Mouse (Mus musculus): ENCODE measurements around the gene Glrx. TPM values are rescaled to one million over a fixed set of nuclear protein-coding genes. Genes with fewer than 3 reads are reported as not detected.
A peak's percentile ranks its signal among the peaks of the same experiment; 100 is the strongest.

Gene Glrx
- total and polyA plus RNA-seq, 2 experiments from 2014 or later, result 66.3 to 69.3 TPM

- Histone ChIP-seq H3K9ac (replicated peaks; ENCODE audit: low read length, poor library complexity, severe bottlenecking) (no peak overlapping the region), H3K9me3 (ENCODE audit: low read length) (no peaks in the 10 kb centered on the region), H3K4me3 (ENCODE audit: low read depth, low read length) (no peak overlapping the region), H3K27ac (ENCODE audit: low read depth, low read length) (no peak overlapping the region), H3K4me1 (ENCODE audit: insufficient read depth, low read length) (no peaks in the 10 kb centered on the region), H3K4me2 (ENCODE audit: low read depth, low read length, poor library complexity, severe bottlenecking) (no peak overlapping the region), H3K36me3 (ENCODE audit: insufficient read depth, low read length) (no peaks in the 10 kb centered on the region), H3K27me3 (ENCODE audit: insufficient read depth, low read length) (no peaks in the 10 kb centered on the region)
- no peak for TF ChIP-seq CTCF (IDR thresholded peaks at IDR 0.05)
- 0 out of 2 replicates have a peak, but pooled peaks have one; percentile 16 for ATAC-seq (ENCODE audit: low FRiP score)
- DNase-seq (ENCODE audit: low spot score), result no peak
- 90% methylated on average over 6 of the region's 6 CpGs for WGBS
These were observed 8.0 kb upstream of the Glrx start for GRCm38 (mm10) chr13:75831710-75832109.

- Histone ChIP-seq H3K9ac (replicated peaks; ENCODE audit: low read length, poor library complexity, severe bottlenecking) (no peak overlapping the region), H3K4me2 (ENCODE audit: low read depth, low read length, poor library complexity, severe bottlenecking) (no peak overlapping the region), H3K9me3 (ENCODE audit: low read length) (no peaks in the 10 kb centered on the region), H3K4me3 (ENCODE audit: low read depth, low read length) (no peak overlapping the region), H3K4me1 (ENCODE audit: insufficient read depth, low read length) (no peaks in the 10 kb centered on the region), H3K27ac (ENCODE audit: low read depth, low read length) (no peak overlapping the region), H3K36me3 (ENCODE audit: insufficient read depth, low read length) (no peaks in the 10 kb centered on the region), H3K27me3 (ENCODE audit: insufficient read depth, low read length) (no peaks in the 10 kb centered on the region)
- ATAC-seq (ENCODE audit: low FRiP score) (no peak), DNase-seq (ENCODE audit: low spot score) (no peak)
- no peak for TF ChIP-seq CTCF (IDR thresholded peaks at IDR 0.05)
These were observed 7.0 kb upstream of the Glrx start for GRCm38 (mm10) chr13:75832697-75833096.

- H3K27ac ChIP-seq (ENCODE audit: low read depth, low read length), result no peak overlapping the region
- H3K4me1 ChIP-seq (ENCODE audit: insufficient read depth, low read length), result no peaks in the 10 kb centered on the region
- H3K4me3 ChIP-seq (ENCODE audit: low read depth, low read length), result no peak overlapping the region
- ATAC-seq (ENCODE audit: low FRiP score), result no peak
- no peak overlapping the region for H3K4me2 ChIP-seq (ENCODE audit: low read depth, low read length, poor library complexity, severe bottlenecking)
- H3K27me3 ChIP-seq (ENCODE audit: insufficient read depth, low read length), result no peaks in the 10 kb centered on the region
- H3K36me3 ChIP-seq (ENCODE audit: insufficient read depth, low read length), result no peaks in the 10 kb centered on the region
- peak; percentile 68 for DNase-seq (ENCODE audit: low spot score)
- no peaks in the 10 kb centered on the region for H3K9me3 ChIP-seq (ENCODE audit: low read length)
- no peak overlapping the region for H3K9ac ChIP-seq (replicated peaks; ENCODE audit: low read length, poor library complexity, severe bottlenecking)
- no peak for TF ChIP-seq CTCF (IDR thresholded peaks at IDR 0.05)
These were observed 6.2 kb upstream of the Glrx start for GRCm38 (mm10) chr13:75833499-75833898.

GRCm38 (mm10) chr13:75835461-75835860 lies 4.2 kb upstream of the Glrx start:
- Histone ChIP-seq H3K9me3 (ENCODE audit: low read length) (no peaks in the 10 kb centered on the region), H3K27me3 (ENCODE audit: insufficient read depth, low read length) (no peaks in the 10 kb centered on the region), H3K4me3 (ENCODE audit: low read depth, low read length) (no peak overlapping the region), H3K4me1 (ENCODE audit: insufficient read depth, low read length) (0 out of 2 replicates have a peak, but pooled peaks cover 3% of the 10 kb centered on the region), H3K4me2 (ENCODE audit: low read depth, low read length, poor library complexity, severe bottlenecking) (no peak overlapping the region), H3K27ac (ENCODE audit: low read depth, low read length) (no peak overlapping the region), H3K36me3 (ENCODE audit: insufficient read depth, low read length) (no peaks in the 10 kb centered on the region), H3K9ac (replicated peaks; ENCODE audit: low read length, poor library complexity, severe bottlenecking) (no peak overlapping the region)
- no peak for TF ChIP-seq CTCF (IDR thresholded peaks at IDR 0.05)
- DNase-seq (ENCODE audit: low spot score) (no peak), ATAC-seq (ENCODE audit: low FRiP score) (no peak)
- 65% methylated on average over 2 of the region's 2 CpGs for WGBS

GRCm38 (mm10) chr13:75838506-75838905 lies 1.2 kb upstream of the Glrx start:
- no peak overlapping the region for H3K27ac ChIP-seq (ENCODE audit: low read depth, low read length)
- H3K27me3 ChIP-seq (ENCODE audit: insufficient read depth, low read length), result no peaks in the 10 kb centered on the region
- DNase-seq (ENCODE audit: low spot score) (no peak), ATAC-seq (ENCODE audit: low FRiP score) (no peak)
- no peak overlapping the region for H3K4me2 ChIP-seq (ENCODE audit: low read depth, low read length, poor library complexity, severe bottlenecking)
- no peak overlapping the region for H3K4me3 ChIP-seq (ENCODE audit: low read depth, low read length)
- no peak overlapping the region for H3K9ac ChIP-seq (replicated peaks; ENCODE audit: low read length, poor library complexity, severe bottlenecking)
- H3K9me3 ChIP-seq (ENCODE audit: low read length), result no peaks in the 10 kb centered on the region
- no peaks in the 10 kb centered on the region for H3K36me3 ChIP-seq (ENCODE audit: insufficient read depth, low read length)
- peaks cover 14% of the 10 kb centered on the region for H3K4me1 ChIP-seq (ENCODE audit: insufficient read depth, low read length)
- WGBS, result 97% methylated on average over 4 of the region's 4 CpGs
- TF ChIP-seq CTCF (IDR thresholded peaks at IDR 0.05), result no peak

GRCm38 (mm10) chr13:75840752-75841285 lies 1.2 kb downstream of the Glrx start:
- Histone ChIP-seq H3K4me3 (ENCODE audit: low read depth, low read length) (peak overlapping the region; percentile 55), H3K4me2 (ENCODE audit: low read depth, low read length, poor library complexity, severe bottlenecking) (peak overlapping the region; percentile 72), H3K9me3 (ENCODE audit: low read length) (no peaks in the 10 kb centered on the region), H3K27me3 (ENCODE audit: insufficient read depth, low read length) (no peaks in the 10 kb centered on the region), H3K36me3 (ENCODE audit: insufficient read depth, low read length) (no peaks in the 10 kb centered on the region), H3K9ac (replicated peaks; ENCODE audit: low read length, poor library complexity, severe bottlenecking) (peak overlapping the region; percentile 71), H3K4me1 (ENCODE audit: insufficient read depth, low read length) (peaks cover 14% of the 10 kb centered on the region), H3K27ac (ENCODE audit: low read depth, low read length) (peak overlapping the region; percentile 69)
- WGBS, result 39% methylated on average over 6 of the region's 6 CpGs
- DNase-seq (ENCODE audit: low spot score) (peak; percentile 34), ATAC-seq (ENCODE audit: low FRiP score) (no peak)
- no peak for TF ChIP-seq CTCF (IDR thresholded peaks at IDR 0.05)

All from midbrain, postnatal 0 days (tissue).